Mouse (Mus musculus): ENCODE measurements around the gene Aip.

- TF ChIP-seq CTCF (IDR thresholded peaks at IDR 0.05; ENCODE audit: control insufficient read depth, insufficient read depth, low read length) (peak; percentile 32; the same call in 1 of the 2 replicates), POLR2A (IDR thresholded peaks at IDR 0.05; ENCODE audit: borderline replicate concordance, control insufficient read depth, low read depth, low read length) (no peak)
Measured at GRCm38 (mm10) chr19:4136463-4136862, 10.8 kb upstream of the Aip start.
